Mouse (Mus musculus): Measurements from ENCODE around the gene Eef1akmt3. TPM values are rescaled to one million over a fixed set of nuclear protein-coding genes. Genes with fewer than 3 reads are reported as not detected.
"Not testable (repeated sequence)": the region's sequence is repeated elsewhere in the genome, so short reads cannot be mapped to it uniquely, and the experiment has no call there.

The Eef1akmt3 gene
- polyA plus RNA-seq, 1 experiment = 0.34 TPM

GRCm38 (mm10) chr10:127079665-127080391 lies 38.5 kb upstream of the Eef1akmt3 start:
- no peak overlapping the region for H3K27ac ChIP-seq (ENCODE audit: insufficient read depth, low read depth, low read length)
- no peak overlapping the region for H3K4me3 ChIP-seq (ENCODE audit: insufficient read depth, low read length)
- 0 out of 2 replicates have a peak, but pooled peaks cover 3% of the 10 kb centered on the region for H3K4me1 ChIP-seq (ENCODE audit: control insufficient read depth, insufficient read depth, low read length)
- no peak for TF ChIP-seq CTCF (IDR thresholded peaks at IDR 0.05; ENCODE audit: low read depth, low read length)
- no peak for TF ChIP-seq POLR2A (IDR thresholded peaks at IDR 0.05; ENCODE audit: borderline replicate concordance, low read depth, low read length)

GRCm38 (mm10) chr10:127078677-127079575 lies 37.6 kb upstream of the Eef1akmt3 start:
- TF ChIP-seq POLR2A (IDR thresholded peaks at IDR 0.05; ENCODE audit: borderline replicate concordance, low read depth, low read length) = no peak
- TF ChIP-seq CTCF (IDR thresholded peaks at IDR 0.05; ENCODE audit: low read depth, low read length) = no peak
- H3K27ac ChIP-seq (ENCODE audit: insufficient read depth, low read depth, low read length) = no peak overlapping the region
- H3K4me1 ChIP-seq (ENCODE audit: control insufficient read depth, insufficient read depth, low read length) = 0 out of 2 replicates have a peak, but pooled peaks cover 3% of the 10 kb centered on the region
- no peak overlapping the region for H3K4me3 ChIP-seq (ENCODE audit: insufficient read depth, low read length)

- 0 out of 2 replicates have a peak, but pooled peaks cover 3% of the 10 kb centered on the region for H3K4me1 ChIP-seq (ENCODE audit: control insufficient read depth, insufficient read depth, low read length)
- no peak overlapping the region for H3K4me3 ChIP-seq (ENCODE audit: insufficient read depth, low read length)
- no peak for TF ChIP-seq POLR2A (IDR thresholded peaks at IDR 0.05; ENCODE audit: borderline replicate concordance, low read depth, low read length)
- no peak overlapping the region for H3K27ac ChIP-seq (ENCODE audit: insufficient read depth, low read depth, low read length)
These were observed 36.8 kb upstream of the Eef1akmt3 start for GRCm38 (mm10) chr10:127078001-127078676.

GRCm38 (mm10) chr10:127077515-127077914 lies 36.2 kb upstream of the Eef1akmt3 start:
- Histone ChIP-seq H3K4me3 (ENCODE audit: insufficient read depth, low read length) (no peak overlapping the region), H3K4me1 (ENCODE audit: control insufficient read depth, insufficient read depth, low read length) (0 out of 2 replicates have a peak, but pooled peaks cover 3% of the 10 kb centered on the region)

GRCm38 (mm10) chr10:127076082-127076481 lies 34.8 kb upstream of the Eef1akmt3 start:
- no peak overlapping the region for H3K27ac ChIP-seq (ENCODE audit: insufficient read depth, low read depth, low read length)
- no peak overlapping the region for H3K4me3 ChIP-seq (ENCODE audit: insufficient read depth, low read length)
- TF ChIP-seq CTCF (IDR thresholded peaks at IDR 0.05; ENCODE audit: low read depth, low read length) (no peak), POLR2A (IDR thresholded peaks at IDR 0.05; ENCODE audit: borderline replicate concordance, low read depth, low read length) (no peak)
- peaks cover 6% of the 10 kb centered on the region; the same call in 1 of the 2 replicates for H3K4me1 ChIP-seq (ENCODE audit: control insufficient read depth, insufficient read depth, low read length)

More at GRCm38 (mm10) chr10:127077515-127077914, 36.2 kb upstream of the Eef1akmt3 start:
- no peak for TF ChIP-seq CTCF (IDR thresholded peaks at IDR 0.05; ENCODE audit: low read depth, low read length)
- TF ChIP-seq POLR2A (IDR thresholded peaks at IDR 0.05; ENCODE audit: borderline replicate concordance, low read depth, low read length) = no peak
- H3K27ac ChIP-seq (ENCODE audit: insufficient read depth, low read depth, low read length) = no peak overlapping the region

GRCm38 (mm10) chr10:127075651-127076050 lies 34.3 kb upstream of the Eef1akmt3 start:
- no peak overlapping the region for H3K27ac ChIP-seq (ENCODE audit: insufficient read depth, low read depth, low read length)
- TF ChIP-seq CTCF (IDR thresholded peaks at IDR 0.05; ENCODE audit: low read depth, low read length) (no peak), POLR2A (IDR thresholded peaks at IDR 0.05; ENCODE audit: borderline replicate concordance, low read depth, low read length) (no peak)
- no peak overlapping the region for H3K4me3 ChIP-seq (ENCODE audit: insufficient read depth, low read length)
- peaks cover 7% of the 10 kb centered on the region; the same call in 1 of the 2 replicates for H3K4me1 ChIP-seq (ENCODE audit: control insufficient read depth, insufficient read depth, low read length)

- H3K4me3 ChIP-seq (ENCODE audit: insufficient read depth, low read length) = no peak within 1 kb of the TSS
- peaks cover 7% of the 10 kb centered on the region; the same call in 1 of the 2 replicates for H3K4me1 ChIP-seq (ENCODE audit: control insufficient read depth, insufficient read depth, low read length)
- TF ChIP-seq CTCF (IDR thresholded peaks at IDR 0.05; ENCODE audit: low read depth, low read length) (no peak), POLR2A (IDR thresholded peaks at IDR 0.05; ENCODE audit: borderline replicate concordance, low read depth, low read length) (no peak)
- no peak within 1 kb of the TSS for H3K27ac ChIP-seq (ENCODE audit: insufficient read depth, low read depth, low read length)
These were observed 33.8 kb upstream of the Eef1akmt3 start, which contains the start of gene Agap2 for GRCm38 (mm10) chr10:127075080-127075479. TSS of gene Agap2 (plus strand) at chr10:127075284.

GRCm38 (mm10) chr10:127073981-127074380 lies 32.7 kb upstream of the Eef1akmt3 start:
- peaks cover 7% of the 10 kb centered on the region; the same call in 1 of the 2 replicates for H3K4me1 ChIP-seq (ENCODE audit: control insufficient read depth, insufficient read depth, low read length)
- H3K27ac ChIP-seq (ENCODE audit: insufficient read depth, low read depth, low read length) = no peak overlapping the region
- TF ChIP-seq POLR2A (IDR thresholded peaks at IDR 0.05; ENCODE audit: borderline replicate concordance, low read depth, low read length) = no peak
- TF ChIP-seq CTCF (IDR thresholded peaks at IDR 0.05; ENCODE audit: low read depth, low read length) = no peak
- H3K4me3 ChIP-seq (ENCODE audit: insufficient read depth, low read length) = no peak overlapping the region

- not testable (repeated sequence) for H3K27ac ChIP-seq (ENCODE audit: insufficient read depth, low read depth, low read length); H3K4me1 ChIP-seq (ENCODE audit: control insufficient read depth, insufficient read depth, low read length); H3K4me3 ChIP-seq (ENCODE audit: insufficient read depth, low read length)
These were observed 31.7 kb upstream of the Eef1akmt3 start for GRCm38 (mm10) chr10:127072969-127073368.

- not testable (repeated sequence) for H3K4me1 ChIP-seq (ENCODE audit: control insufficient read depth, insufficient read depth, low read length); H3K27ac ChIP-seq (ENCODE audit: insufficient read depth, low read depth, low read length); H3K4me3 ChIP-seq (ENCODE audit: insufficient read depth, low read length)
These were observed 31.0 kb upstream of the Eef1akmt3 start for GRCm38 (mm10) chr10:127072270-127072669.
